Comparison of ENCODE assay signal across 8 mouse cellular contexts in genomic region chr8:72160707-72161697, GRCm38 (mm10). TPM values are rescaled to one million over a fixed set of nuclear protein-coding genes. Genes with fewer than 3 reads are reported as not detected.
A peak's percentile ranks its signal among the peaks of the same experiment; 100 is the strongest.
DNase-seq lines count a peak whose midpoint lies in the region; ATAC-seq lines count a peak whose summit lies in the region.

Gene Rab8a, plus strand, starts transcription at chr8:72161200.

- under 1% methylated on average over 76 of the region's 82 CpGs for WGBS in hindbrain, embryonic 11.5 days

- H3K4me1 ChIP-seq in hindbrain, embryonic 11.5 days (replicated peaks; ENCODE audit: control insufficient read depth, insufficient read depth, low read length) = peaks cover 8% of the 10 kb centered on the region; the same call in 1 of the 2 replicates

- peak; percentile 99 for ATAC-seq in hindbrain, embryonic 11.5 days (ENCODE audit: low FRiP score)

- H3K27ac ChIP-seq in hindbrain, embryonic 11.5 days (ENCODE audit: low read depth, low read length) = peak within 1 kb of the TSS; percentile 71; the same call in 1 of the 2 replicates

- no peaks in the 10 kb centered on the region for H3K36me3 ChIP-seq in hindbrain, embryonic 11.5 days (ENCODE audit: control insufficient read depth, insufficient read depth, low read length)

- DNase-seq in Muller cell, postnatal 12 days (ENCODE audit: inconsistent ontology term) = peak; percentile 100
- peak; percentile 100 for DNase-seq in cerebellum, adult 9-11 months
- peak; percentile 99 to 100 for DNase-seq in frontal cortex, adult 2 months (ENCODE audit: extremely low spot score in 1 of 2, low spot score in 1 of 2)
- DNase-seq in hindbrain, embryonic 11.5 days (ENCODE audit: low spot score) = peak; percentile 99
- peak; percentile 100 for DNase-seq in layer of hippocampus, postnatal 10 days (ENCODE audit: low spot score in 2 of 2)
- DNase-seq in lung, postnatal 10 days = peak; percentile 100
- peak; percentile 100 for DNase-seq in ovary, postnatal 36 days (ENCODE audit: low spot score)
- DNase-seq in thymus, postnatal 25 days = peak; percentile 99

- H3K9ac ChIP-seq in hindbrain, embryonic 11.5 days (ENCODE audit: low read depth, low read length) = peak within 1 kb of the TSS; percentile 94

- peak within 1 kb of the TSS; percentile 85 for H3K4me2 ChIP-seq in hindbrain, embryonic 11.5 days (replicated peaks; ENCODE audit: low read depth, low read length)

- H3K27me3 ChIP-seq in hindbrain, embryonic 11.5 days (ENCODE audit: control insufficient read depth, insufficient read depth, low read length) = no peaks in the 10 kb centered on the region

- H3K9me3 ChIP-seq in hindbrain, embryonic 11.5 days (ENCODE audit: control insufficient read depth, low read length) = no peaks in the 10 kb centered on the region

- peak within 1 kb of the TSS; percentile 94 for H3K4me3 ChIP-seq in hindbrain, embryonic 11.5 days (ENCODE audit: low read depth, low read length)

RNA-seq across cellular contexts. Expression of gene Rab8a, which starts in this region (rescaled TPM):
- 60.6 and 63.4 TPM in 2 replicates for polyA plus RNA-seq in frontal cortex, adult 2 months (2012; rRNA removed)
- polyA plus RNA-seq in hindbrain, embryonic 11.5 days (2014; fragmentation: Nextera tagmentation; extraction: Ambion mirVana) = 94.2 and 101 TPM in 2 replicates
- 10 to 100 TPM; 38.0 to 50.9 TPM for total RNA-seq in layer of hippocampus, postnatal 10 days (2021)

Comparison
In these comparisons a context has a peak if more than half of its experiments do, and no peak if none do; other contexts are left out.
1. Peak in every context shown above with its lines: DNase-seq, ATAC-seq, H3K4me3 ChIP-seq and H3K27ac ChIP-seq.